Mouse (Mus musculus): ENCODE measurements around the gene Cnn3.

The Cnn3 gene

DNA sequence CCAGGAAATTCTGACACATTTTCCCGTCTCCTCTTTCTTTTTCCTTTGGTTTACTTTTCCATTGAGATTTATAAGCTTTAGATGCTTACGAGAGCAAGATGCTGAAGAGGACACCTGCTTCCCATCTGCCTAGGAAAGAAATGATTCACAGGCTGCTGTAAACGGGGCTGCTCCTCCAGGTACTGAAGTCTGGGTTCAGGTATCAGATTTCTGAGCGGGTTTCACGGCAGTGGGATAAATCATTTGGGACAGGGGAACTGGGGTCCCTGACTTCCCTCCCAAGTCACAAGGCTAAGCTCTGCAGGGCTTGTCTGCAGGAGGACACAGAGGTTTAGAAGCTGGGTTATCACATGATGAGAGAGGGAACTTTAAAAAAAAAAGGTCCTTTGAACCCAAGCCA, 65.7 kb downstream of the Cnn3 start:
- no peak for DNase-seq (ENCODE audit: low spot score)

DNA sequence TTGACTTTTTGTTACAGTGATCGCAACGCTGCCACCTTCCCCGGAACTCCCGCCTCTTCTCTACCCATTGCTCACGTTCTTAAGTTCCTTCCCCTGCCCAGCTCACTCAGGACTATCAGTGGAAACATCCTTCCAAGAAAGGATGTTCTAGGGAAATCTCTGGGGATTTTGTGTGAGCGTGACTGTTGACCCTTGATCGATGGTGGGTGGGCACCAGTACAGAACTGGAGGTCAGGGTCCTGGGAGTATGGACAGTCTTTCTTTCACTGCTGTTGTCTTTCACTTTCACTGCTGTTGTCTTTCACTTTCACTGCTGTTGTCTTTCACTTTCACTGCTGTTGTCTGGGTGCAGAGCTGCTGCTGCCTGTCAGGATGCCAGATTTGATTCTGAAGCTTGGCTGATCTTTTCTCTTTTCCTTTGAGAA, 67.7 kb downstream of the Cnn3 start:
- DNase-seq (ENCODE audit: low spot score): no peak

GRCm38 (mm10) chr3:121500225-121500624, 73.9 kb downstream of the Cnn3 start:
- peak; percentile 83 for DNase-seq (ENCODE audit: low spot score)

DNA sequence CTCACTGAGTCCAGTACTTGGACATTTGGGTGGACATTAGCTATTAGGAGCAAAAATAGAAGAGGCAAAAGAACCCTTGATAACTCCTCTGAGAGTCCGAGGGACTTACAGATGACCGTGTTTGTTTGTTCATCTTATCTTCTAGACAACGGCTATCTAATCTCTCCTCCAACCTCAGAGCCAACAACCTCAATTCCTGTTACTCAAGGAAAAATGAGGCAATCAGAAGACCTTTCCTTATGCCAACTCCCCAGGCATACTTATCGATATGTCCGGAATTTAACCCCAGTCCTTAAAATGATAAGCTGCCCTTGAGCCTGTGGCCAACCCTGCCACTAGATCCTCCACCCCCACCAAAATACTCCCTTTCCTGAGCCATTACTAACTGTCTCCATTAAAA, 74.4 kb downstream of the Cnn3 start:
- no peak for DNase-seq (ENCODE audit: low spot score)

GRCm38 (mm10) chr3:121504927-121505487, 78.7 kb downstream of the Cnn3 start:
- no peak for DNase-seq (ENCODE audit: low spot score)

DNA sequence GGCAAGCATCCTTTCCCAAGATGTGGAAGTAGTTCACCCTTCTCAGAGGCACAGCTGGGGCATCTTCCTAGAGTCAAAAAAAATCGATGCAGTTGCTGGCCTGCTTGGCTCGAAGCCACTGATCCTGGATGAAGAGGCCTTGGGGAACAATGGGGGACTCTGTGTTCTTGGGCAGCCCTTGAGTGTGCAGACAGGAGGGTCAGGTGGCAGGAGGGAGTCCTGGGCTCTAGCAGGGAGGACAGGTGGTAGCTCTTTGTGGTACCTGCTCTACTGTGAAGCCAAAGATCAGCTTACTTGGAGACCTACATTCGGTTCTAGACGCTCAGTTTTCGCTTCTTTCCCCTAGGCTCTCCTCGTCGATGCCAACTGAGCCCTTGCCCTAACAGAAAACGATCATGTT, 79.9 kb downstream of the Cnn3 start:
- DNase-seq (ENCODE audit: low spot score): no peak

DNA sequence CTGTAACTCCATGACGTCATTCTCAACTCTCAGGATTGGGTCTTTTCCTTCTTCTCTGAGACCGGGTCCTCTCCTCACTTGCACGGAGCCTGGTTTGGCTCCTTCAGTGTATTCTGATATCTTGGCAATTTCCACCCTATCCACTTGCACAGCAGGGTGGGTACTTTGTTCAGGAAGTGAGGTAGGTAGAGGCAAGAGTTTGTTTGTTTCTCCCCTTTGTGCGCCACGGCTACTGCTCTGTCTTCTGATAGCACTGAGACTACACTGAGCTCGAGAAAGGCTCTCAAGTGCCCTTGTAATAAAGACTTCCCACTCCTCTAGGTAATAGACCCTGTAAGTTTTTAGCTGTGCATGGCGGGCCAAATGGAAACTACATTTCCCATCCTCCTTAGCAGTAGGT, 80.5 kb downstream of the Cnn3 start:
- no peak for DNase-seq (ENCODE audit: low spot score)

- no peak for DNase-seq (ENCODE audit: low spot score)
These were observed 81.4 kb downstream of the Cnn3 start for GRCm38 (mm10) chr3:121507678-121508077.

All from retina, embryonic 14.5 days (tissue).